Mouse (Mus musculus) myocyte (in vitro differentiated cells): ENCODE measurements around the gene Irf2. TPM values are rescaled to one million over a fixed set of nuclear protein-coding genes. Genes with fewer than 3 reads are reported as not detected.

Experiments
- H3K27me3 ChIP-seq: one replicate; pipeline ENCODE4 v1.6.1; 2011; ENCODE audit not compliant: control insufficient read depth, insufficient read depth, insufficient read length
- H3K36me3 ChIP-seq: one replicate; pipeline ENCODE4 v1.6.1; 2011; ENCODE audit not compliant: control insufficient read depth, insufficient read depth
- H3K4me2 ChIP-seq: one replicate; pipeline ENCODE4 v1.6.1; 2011; ENCODE audit warnings: low read depth, control low read depth
- H3K4me3 ChIP-seq: one replicate; pipeline ENCODE4 v1.5.1; 2011; ENCODE audit warnings: mild to moderate bottlenecking, control low read depth, moderate library complexity
- H3K79me2 ChIP-seq: one replicate; pipeline ENCODE4 v1.6.1; 2011; ENCODE audit not compliant: control insufficient read depth, insufficient read depth
- H3ac ChIP-seq: one replicate; pipeline ENCODE4 v1.6.1; 2011; ENCODE audit not compliant: control insufficient read depth, insufficient read length
- CEBPB ChIP-seq: IDR thresholded peaks from 2 replicates; pipeline ENCODE4 v1.6.1; 2011; ENCODE audit warnings: mild to moderate bottlenecking, moderate library complexity; ENCODE audit not compliant: poor library complexity, insufficient read depth, severe bottlenecking
- E2F4 ChIP-seq: IDR thresholded peaks from one replicate; pipeline ENCODE4 v1.6.1; 2011; ENCODE audit warnings: mild to moderate bottlenecking, control low read depth, moderate library complexity; ENCODE audit not compliant: insufficient read depth
- MAX ChIP-seq: IDR thresholded peaks from one replicate; pipeline ENCODE4 v1.6.1; 2011; ENCODE audit warnings: low read depth, mild to moderate bottlenecking, control low read depth
- MYOD1 ChIP-seq, 3 experiments: IDR thresholded peaks; one replicate each; pipeline ENCODE4 v1.6.1; 2011; ENCODE audit warnings: control low read depth in 2 of 3, low read depth in 2 of 3, mild to moderate bottlenecking in 2 of 3, moderate library complexity in 1 of 3; ENCODE audit not compliant: insufficient read length in 2 of 3, control insufficient read depth in 1 of 3
- MYOG ChIP-seq, 3 experiments: IDR thresholded peaks; one replicate each; pipeline ENCODE4 v1.6.1; 2011; ENCODE audit warnings: control low read depth in 2 of 3, low read depth in 2 of 3, mild to moderate bottlenecking in 2 of 3; ENCODE audit not compliant: insufficient read length in 2 of 3, control insufficient read depth in 1 of 3, insufficient read depth in 1 of 3
- POLR2A ChIP-seq: IDR thresholded peaks from one replicate; pipeline ENCODE4 v1.6.1; 2011; ENCODE audit warnings: low read depth, mild to moderate bottlenecking, control low read depth, moderate library complexity; ENCODE audit not compliant: insufficient read length
- POLR2AphosphoS2 ChIP-seq: IDR thresholded peaks from one replicate; pipeline ENCODE4 v1.6.1; 2011; ENCODE audit warnings: low read depth, control low read depth; ENCODE audit not compliant: insufficient read length
- REST ChIP-seq: IDR thresholded peaks from one replicate; pipeline ENCODE4 v1.6.1; 2011; ENCODE audit warnings: mild to moderate bottlenecking, control low read depth, moderate library complexity; ENCODE audit not compliant: insufficient read depth, insufficient read length
- SRF ChIP-seq: IDR thresholded peaks from one replicate; pipeline ENCODE4 v1.6.1; 2011; ENCODE audit warnings: low read depth; ENCODE audit not compliant: control insufficient read depth, insufficient read length
- TCF12 ChIP-seq: IDR thresholded peaks from one replicate; pipeline ENCODE4 v1.6.1; 2011; ENCODE audit warnings: mild to moderate bottlenecking, control low read depth; ENCODE audit not compliant: poor library complexity, insufficient read depth, severe bottlenecking
- TCF3 ChIP-seq: IDR thresholded peaks from one replicate; pipeline ENCODE4 v1.6.1; 2011; ENCODE audit warnings: low read depth, control low read depth; ENCODE audit not compliant: insufficient read length
- USF1 ChIP-seq: IDR thresholded peaks from one replicate; pipeline ENCODE4 v1.6.1; 2011; ENCODE audit warnings: low read depth, mild to moderate bottlenecking, control low read depth, moderate library complexity
- polyA plus RNA-seq: library from polyadenylated mRNA; unstranded; fragments of >200 nt; fragmentation: generic; extraction: Trizol; gene quantifications from one replicate; pipeline ENCODE4 v1.2.1, GENCODE M21; 2012; ENCODE audit warnings: missing spikeins

Gene Irf2
- polyA plus RNA-seq, 1 experiment, result 8.8 TPM

GRCm38 (mm10) chr8:46757613-46758012 is 18.1 kb downstream of the Irf2 start:
- no peak overlapping the region for H3K4me3 ChIP-seq
- H3K79me2 ChIP-seq, result peaks cover 94% of the 10 kb centered on the region
- TF ChIP-seq TCF3 (no peak), MYOG (IDR thresholded peaks at IDR 0.05; ENCODE audit: control insufficient read depth in 1 of 3, insufficient read depth in 1 of 3, insufficient read length in 2 of 3, low read depth in 2 of 3) (no peak), POLR2AphosphoS2 (no peak), SRF (no peak), MAX (no peak), POLR2A (no peak), REST (no peak), CEBPB (no peak), USF1 (no peak), TCF12 (no peak), E2F4 (no peak), MYOD1 (IDR thresholded peaks at IDR 0.05; ENCODE audit: control insufficient read depth in 1 of 3, insufficient read length in 2 of 3, low read depth in 2 of 3) (no peak)
- H3K4me2 ChIP-seq, result no peak overlapping the region
- no peaks in the 10 kb centered on the region for H3K36me3 ChIP-seq
- H3ac ChIP-seq, result no peak overlapping the region
- no peaks in the 10 kb centered on the region for H3K27me3 ChIP-seq

- Histone ChIP-seq H3ac (no peak overlapping the region), H3K27me3 (no peaks in the 10 kb centered on the region), H3K4me2 (no peak overlapping the region), H3K4me3 (no peak overlapping the region), H3K79me2 (peaks cover 93% of the 10 kb centered on the region), H3K36me3 (no peaks in the 10 kb centered on the region)
- no peak for TF ChIP-seq TCF3
- no peak for TF ChIP-seq SRF
- TF ChIP-seq POLR2AphosphoS2, result peak; percentile 55
- TF ChIP-seq MYOD1 (IDR thresholded peaks at IDR 0.05; ENCODE audit: control insufficient read depth in 1 of 3, insufficient read length in 2 of 3, low read depth in 2 of 3), result no peak
- TF ChIP-seq POLR2A, result peak; percentile 27
Observed at GRCm38 (mm10) chr8:46758131-46758530, 18.6 kb downstream of the Irf2 start.

GRCm38 (mm10) chr8:46758676-46759075 is 19.1 kb downstream of the Irf2 start:
- Histone ChIP-seq H3K4me2 (no peak overlapping the region), H3K36me3 (no peaks in the 10 kb centered on the region), H3K27me3 (no peaks in the 10 kb centered on the region), H3ac (no peak overlapping the region), H3K79me2 (peaks cover 93% of the 10 kb centered on the region), H3K4me3 (no peak overlapping the region)
- no peak for TF ChIP-seq MAX
- no peak for TF ChIP-seq CEBPB
- no peak for TF ChIP-seq POLR2A
- TF ChIP-seq MYOD1 (IDR thresholded peaks at IDR 0.05; ENCODE audit: control insufficient read depth in 1 of 3, insufficient read length in 2 of 3, low read depth in 2 of 3), result no peak
- no peak for TF ChIP-seq MYOG (IDR thresholded peaks at IDR 0.05; ENCODE audit: control insufficient read depth in 1 of 3, insufficient read depth in 1 of 3, insufficient read length in 2 of 3, low read depth in 2 of 3)
- no peak for TF ChIP-seq TCF12
- no peak for TF ChIP-seq USF1
- TF ChIP-seq POLR2AphosphoS2, result no peak
- no peak for TF ChIP-seq E2F4
- no peak for TF ChIP-seq SRF
- no peak for TF ChIP-seq REST
- no peak for TF ChIP-seq TCF3

GRCm38 (mm10) chr8:46759562-46759961 is 20.0 kb downstream of the Irf2 start:
- H3K27me3 ChIP-seq, result no peaks in the 10 kb centered on the region
- H3K79me2 ChIP-seq, result peaks cover 92% of the 10 kb centered on the region
- no peak overlapping the region for H3K4me2 ChIP-seq
- H3K4me3 ChIP-seq, result no peak overlapping the region
- H3K36me3 ChIP-seq, result no peaks in the 10 kb centered on the region
- no peak for TF ChIP-seq CEBPB
- TF ChIP-seq TCF3, result no peak
- no peak for TF ChIP-seq SRF
- TF ChIP-seq USF1, result no peak
- TF ChIP-seq POLR2AphosphoS2, result no peak
- TF ChIP-seq E2F4, result no peak
- TF ChIP-seq MAX, result no peak
- TF ChIP-seq POLR2A, result no peak
- no peak for TF ChIP-seq MYOD1 (IDR thresholded peaks at IDR 0.05; ENCODE audit: control insufficient read depth in 1 of 3, insufficient read length in 2 of 3, low read depth in 2 of 3)
- TF ChIP-seq TCF12, result no peak
- TF ChIP-seq REST, result no peak
- no peak for TF ChIP-seq MYOG (IDR thresholded peaks at IDR 0.05; ENCODE audit: control insufficient read depth in 1 of 3, insufficient read depth in 1 of 3, insufficient read length in 2 of 3, low read depth in 2 of 3)
- H3ac ChIP-seq, result no peak overlapping the region

GRCm38 (mm10) chr8:46760701-46761100 is 21.2 kb downstream of the Irf2 start:
- H3K36me3 ChIP-seq, result no peaks in the 10 kb centered on the region
- no peak overlapping the region for H3ac ChIP-seq
- H3K4me3 ChIP-seq, result no peak overlapping the region
- TF ChIP-seq MAX, result no peak
- TF ChIP-seq REST, result no peak
- TF ChIP-seq MYOD1 (IDR thresholded peaks at IDR 0.05; ENCODE audit: control insufficient read depth in 1 of 3, insufficient read length in 2 of 3, low read depth in 2 of 3), result no peak
- TF ChIP-seq E2F4, result no peak
- TF ChIP-seq CEBPB, result no peak
- no peak for TF ChIP-seq USF1
- TF ChIP-seq POLR2A, result no peak
- no peak for TF ChIP-seq MYOG (IDR thresholded peaks at IDR 0.05; ENCODE audit: control insufficient read depth in 1 of 3, insufficient read depth in 1 of 3, insufficient read length in 2 of 3, low read depth in 2 of 3)
- TF ChIP-seq TCF12, result no peak
- no peak for TF ChIP-seq TCF3
- no peak for TF ChIP-seq POLR2AphosphoS2
- no peak for TF ChIP-seq SRF
- H3K4me2 ChIP-seq, result no peak overlapping the region
- peaks cover 89% of the 10 kb centered on the region for H3K79me2 ChIP-seq
- H3K27me3 ChIP-seq, result no peaks in the 10 kb centered on the region
